Comparison of ENCODE assay signal across 12 mouse cellular contexts in genomic region chr2:150650511-150651074, GRCm38 (mm10). TPM values are rescaled to one million over a fixed set of nuclear protein-coding genes. Genes with fewer than 3 reads are reported as not detected.
DNase-seq lines count a peak whose midpoint lies in the region; ATAC-seq and TF ChIP-seq lines count a peak whose summit lies in the region.
"Had no signal": no experiment of that assay in that cellular context is flagged by ENCODE, and none has a peak within 500 bp of the region (broad histone marks: within the 10 kb centered on the region; RNA-seq: fewer than 3 reads in every experiment).

No protein-coding gene starts in this region.

- no peak for TF ChIP-seq POLR2A in limb, embryonic 14.5 days (IDR thresholded peaks at IDR 0.05; ENCODE audit: borderline replicate concordance, extremely low read depth, insufficient read depth, insufficient read length)

- H3K9ac ChIP-seq in kidney, postnatal 0 days (ENCODE audit: low read depth, low read length): no peak overlapping the region
- peak overlapping the region; percentile 26 for H3K9ac ChIP-seq in heart, embryonic 16.5 days (ENCODE audit: low read length)
- H3K9ac ChIP-seq in limb, embryonic 14.5 days (ENCODE audit: low read depth, low read length, severe bottlenecking): no peak overlapping the region
- no peak overlapping the region for H3K9ac ChIP-seq in lung, postnatal 0 days (replicated peaks; ENCODE audit: low read depth)
- H3K9ac ChIP-seq: limb, embryonic 15.5 days had no signal

- TF ChIP-seq EP300 in lung, postnatal 0 days (IDR thresholded peaks at IDR 0.05): no peak

- ATAC-seq in kidney, postnatal 0 days (replicated peaks; ENCODE audit: low FRiP score, low read depth): peak; percentile 29
- peak; percentile 68 for ATAC-seq in heart, embryonic 16.5 days (replicated peaks; ENCODE audit: extremely low read depth, insufficient read depth, low FRiP score)
- peak; percentile 54 for ATAC-seq in limb, embryonic 14.5 days (ENCODE audit: low FRiP score, low read depth)
- no peak for ATAC-seq in lung, postnatal 0 days

- no peak overlapping the region for H3K4me2 ChIP-seq in kidney, postnatal 0 days (ENCODE audit: low read length)
- peak overlapping the region; percentile 17; the same call in 1 of the 2 replicates for H3K4me2 ChIP-seq in heart, embryonic 16.5 days (ENCODE audit: low read depth, low read length)
- H3K4me2 ChIP-seq in limb, embryonic 14.5 days (replicated peaks; ENCODE audit: low read depth, low read length, severe bottlenecking): no peak overlapping the region
- no peak overlapping the region for H3K4me2 ChIP-seq in lung, postnatal 0 days (replicated peaks; ENCODE audit: low read depth, low read length)
- H3K4me2 ChIP-seq: limb, embryonic 15.5 days had no signal

- H3K27ac ChIP-seq in kidney, postnatal 0 days: no peak overlapping the region
- peak overlapping the region; percentile 76 for H3K27ac ChIP-seq in heart, embryonic 16.5 days (ENCODE audit: low read length)
- H3K27ac ChIP-seq in limb, embryonic 14.5 days (replicated peaks; ENCODE audit: low read depth, low read length): no peak overlapping the region
- no peak overlapping the region for H3K27ac ChIP-seq in lung, postnatal 0 days (ENCODE audit: low read length)
- H3K27ac ChIP-seq: limb, embryonic 15.5 days had no signal

- H3K9me3 ChIP-seq in kidney, postnatal 0 days (replicated peaks; ENCODE audit: low read length): no peaks in the 10 kb centered on the region
- no peaks in the 10 kb centered on the region for H3K9me3 ChIP-seq in heart, embryonic 16.5 days (replicated peaks; ENCODE audit: control insufficient read depth, low read length)
- H3K9me3 ChIP-seq in limb, embryonic 14.5 days (ENCODE audit: control insufficient read depth, low read length): no peaks in the 10 kb centered on the region
- no peaks in the 10 kb centered on the region for H3K9me3 ChIP-seq in lung, postnatal 0 days (ENCODE audit: low read length)
- H3K9me3 ChIP-seq: limb, embryonic 15.5 days had no signal

- intact Hi-C loops in gastrocnemius, postnatal 36 days (cut with DNase I): no loop called here

- TF ChIP-seq CTCF in kidney, postnatal 0 days (IDR thresholded peaks at IDR 0.05; ENCODE audit: low read depth): no peak
- TF ChIP-seq CTCF in lung, postnatal 0 days (IDR thresholded peaks at IDR 0.05): no peak

- no peak for DNase-seq in kidney, postnatal 0 days (ENCODE audit: low spot score)
- no peak for DNase-seq in kidney, adult 11 months
- no peak for DNase-seq in limb, embryonic 14.5 days (ENCODE audit: low spot score)
- peak; percentile 14 for DNase-seq in retina, postnatal 1 day
- DNase-seq in thymus, postnatal 10 days (ENCODE audit: low spot score in 2 of 2): no peak
- no peak for DNase-seq in gastrocnemius, postnatal 36 days
- DNase-seq in lung, postnatal 0 days (ENCODE audit: low spot score): no peak
- DNase-seq: cerebellum, adult 9-10 months had no signal

- H3K27me3 ChIP-seq in kidney, postnatal 0 days (ENCODE audit: insufficient read depth, low read length): no peaks in the 10 kb centered on the region
- H3K27me3 ChIP-seq in heart, embryonic 16.5 days (ENCODE audit: control insufficient read depth, insufficient read depth, low read length): no peaks in the 10 kb centered on the region
- no peaks in the 10 kb centered on the region for H3K27me3 ChIP-seq in limb, embryonic 14.5 days (ENCODE audit: control insufficient read depth, insufficient read depth, low read length)
- H3K27me3 ChIP-seq in lung, postnatal 0 days (replicated peaks; ENCODE audit: insufficient read depth, low read length): no peaks in the 10 kb centered on the region
- H3K27me3 ChIP-seq: limb, embryonic 15.5 days had no signal

- no peaks in the 10 kb centered on the region for H3K36me3 ChIP-seq in kidney, postnatal 0 days (ENCODE audit: insufficient read depth, low read length)
- no peaks in the 10 kb centered on the region for H3K36me3 ChIP-seq in heart, embryonic 16.5 days (ENCODE audit: control insufficient read depth, insufficient read depth)
- no peaks in the 10 kb centered on the region for H3K36me3 ChIP-seq in limb, embryonic 14.5 days (ENCODE audit: control insufficient read depth, insufficient read depth, low read length)
- no peaks in the 10 kb centered on the region for H3K36me3 ChIP-seq in lung, postnatal 0 days (ENCODE audit: insufficient read depth, low read length)
- H3K36me3 ChIP-seq: limb, embryonic 15.5 days had no signal

- peaks cover 3% of the 10 kb centered on the region; the same call in 1 of the 2 replicates for H3K4me1 ChIP-seq in kidney, postnatal 0 days (replicated peaks; ENCODE audit: insufficient read depth, low read length)
- peaks cover 12% of the 10 kb centered on the region for H3K4me1 ChIP-seq in heart, embryonic 16.5 days (ENCODE audit: control insufficient read depth, insufficient read depth, low read length)
- no peaks in the 10 kb centered on the region for H3K4me1 ChIP-seq in limb, embryonic 14.5 days (ENCODE audit: control insufficient read depth, insufficient read depth, low read length)
- H3K4me1 ChIP-seq in lung, postnatal 0 days (ENCODE audit: insufficient read depth, low read depth, low read length): peaks cover 4% of the 10 kb centered on the region; the same call in 1 of the 2 replicates

- 17% methylated on average over 7 of the region's 7 CpGs for WGBS in kidney, postnatal 0 days
- 17% methylated on average over 7 of the region's 7 CpGs for WGBS in heart, embryonic 16.5 days
- 12% methylated on average over 7 of the region's 7 CpGs for WGBS in limb, embryonic 14.5 days
- WGBS in lung, postnatal 0 days: 21% methylated on average over 7 of the region's 7 CpGs

- no peak overlapping the region for H3K4me3 ChIP-seq in kidney, postnatal 0 days (replicated peaks; ENCODE audit: low read depth, low read length)
- H3K4me3 ChIP-seq in heart, embryonic 16.5 days (ENCODE audit: low read length): no peak overlapping the region
- H3K4me3 ChIP-seq in limb, embryonic 14.5 days (replicated peaks; ENCODE audit: low read length): no peak overlapping the region
- no peak overlapping the region for H3K4me3 ChIP-seq in lung, postnatal 0 days (ENCODE audit: low read depth, low read length)
- H3K4me3 ChIP-seq: limb, embryonic 15.5 days had no signal

RNA-seq across cellular contexts. Expression of gene Acss1, which starts 17.7 kb away (rescaled TPM):
- 22.2 and 25.6 TPM in 2 replicates for polyA plus RNA-seq in kidney, postnatal 0 days (2015; fragmentation: Nextera tagmentation; extraction: Ambion mirVana)
- polyA plus RNA-seq in heart, embryonic 16.5 days (2015; fragmentation: Nextera tagmentation; extraction: Ambion mirVana): 14.1 and 15.4 TPM in 2 replicates
- 5.5 and 7.4 TPM in 2 replicates for polyA plus RNA-seq in limb, embryonic 14.5 days (2012; rRNA removed)
- 4.0 and 5.6 TPM in 2 replicates for polyA plus RNA-seq in limb, embryonic 14.5 days (2014; fragmentation: Nextera tagmentation; extraction: Ambion mirVana)
- total RNA-seq in gastrocnemius, postnatal 36 days (2021): 10 to 100 TPM; 10.7 to 26.5 TPM
- polyA plus RNA-seq in lung, postnatal 0 days (2015; fragmentation: Nextera tagmentation; extraction: Ambion mirVana): 12.9 and 13.4 TPM in 2 replicates

RNA-seq across cellular contexts. Expression of gene Vsx1, which starts 38.6 kb away (rescaled TPM):
- polyA plus RNA-seq in kidney, postnatal 0 days (2015; fragmentation: Nextera tagmentation; extraction: Ambion mirVana): not detected in 2 replicates
- polyA plus RNA-seq in heart, embryonic 16.5 days (2015; fragmentation: Nextera tagmentation; extraction: Ambion mirVana): not detected in 2 replicates
- 0.01 and 0.03 TPM in 2 replicates for polyA plus RNA-seq in limb, embryonic 14.5 days (2012; rRNA removed)
- not detected in 2 replicates for polyA plus RNA-seq in limb, embryonic 14.5 days (2014; fragmentation: Nextera tagmentation; extraction: Ambion mirVana)
- not detected for total RNA-seq in gastrocnemius, postnatal 36 days (2021)
- not detected in 2 replicates for polyA plus RNA-seq in lung, postnatal 0 days (2015; fragmentation: Nextera tagmentation; extraction: Ambion mirVana)
- total RNA-seq: gastrocnemius, postnatal 4 days had no signal
- polyA plus RNA-seq: limb, embryonic 15.5 days; testis, adult 2 months had no signal

RNA-seq across cellular contexts. Expression of gene Apmap, which starts 42.2 kb away (rescaled TPM):
- 62.5 and 63.1 TPM in 2 replicates for polyA plus RNA-seq in kidney, postnatal 0 days (2015; fragmentation: Nextera tagmentation; extraction: Ambion mirVana)
- polyA plus RNA-seq in heart, embryonic 16.5 days (2015; fragmentation: Nextera tagmentation; extraction: Ambion mirVana): 26.6 and 28.8 TPM in 2 replicates
- 39.2 and 39.5 TPM in 2 replicates for polyA plus RNA-seq in limb, embryonic 14.5 days (2012; rRNA removed)
- 30.9 and 31.6 TPM in 2 replicates for polyA plus RNA-seq in limb, embryonic 14.5 days (2014; fragmentation: Nextera tagmentation; extraction: Ambion mirVana)
- total RNA-seq in gastrocnemius, postnatal 36 days (2021): 10 to 100 TPM; 16.0 to 19.3 TPM
- 44.1 and 50.7 TPM in 2 replicates for polyA plus RNA-seq in lung, postnatal 0 days (2015; fragmentation: Nextera tagmentation; extraction: Ambion mirVana)
